Mouse (Mus musculus): ENCODE data around the gene Wasl. TPM values are rescaled to one million over a fixed set of nuclear protein-coding genes. Genes with fewer than 3 reads are reported as not detected.
A peak's percentile ranks its signal among the peaks of the same experiment; 100 is the strongest.

Gene Wasl
- polyA plus RNA-seq, 2 experiments = 30.8 to 57.6 TPM

- no peak overlapping the region for H3K4me3 ChIP-seq (replicated peaks; ENCODE audit: low read length)
- 89% methylated on average over 3 of the region's 3 CpGs for WGBS
- no peak for DNase-seq (ENCODE audit: low spot score)
- no peak for ATAC-seq (ENCODE audit: low FRiP score, low read depth)
- no peak overlapping the region for H3K9ac ChIP-seq (ENCODE audit: low read depth, low read length, severe bottlenecking)
- no peaks in the 10 kb centered on the region for H3K4me1 ChIP-seq (ENCODE audit: control insufficient read depth, insufficient read depth, low read length)
- H3K4me2 ChIP-seq (replicated peaks; ENCODE audit: low read depth, low read length, severe bottlenecking) = no peak overlapping the region
- no peaks in the 10 kb centered on the region for H3K9me3 ChIP-seq (ENCODE audit: control insufficient read depth, low read length)
- no peak for TF ChIP-seq POLR2A (IDR thresholded peaks at IDR 0.05; ENCODE audit: borderline replicate concordance, extremely low read depth, insufficient read depth, insufficient read length)
- peaks cover 36% of the 10 kb centered on the region for H3K36me3 ChIP-seq (ENCODE audit: control insufficient read depth, insufficient read depth, low read length)
- no peaks in the 10 kb centered on the region for H3K27me3 ChIP-seq (ENCODE audit: control insufficient read depth, insufficient read depth, low read length)
- no peak overlapping the region for H3K27ac ChIP-seq (replicated peaks; ENCODE audit: low read depth, low read length)
Observed at GRCm38 (mm10) chr6:24634065-24634464, 30.7 kb downstream of the Wasl start.

GRCm38 (mm10) chr6:24632061-24632460 lies 32.7 kb downstream of the Wasl start:
- no peak for ATAC-seq (ENCODE audit: low FRiP score, low read depth)
- H3K27ac ChIP-seq (replicated peaks; ENCODE audit: low read depth, low read length) = no peak overlapping the region
- H3K36me3 ChIP-seq (ENCODE audit: control insufficient read depth, insufficient read depth, low read length) = peaks cover 34% of the 10 kb centered on the region
- DNase-seq (ENCODE audit: low spot score) = no peak
- no peaks in the 10 kb centered on the region for H3K9me3 ChIP-seq (ENCODE audit: control insufficient read depth, low read length)
- no peaks in the 10 kb centered on the region for H3K27me3 ChIP-seq (ENCODE audit: control insufficient read depth, insufficient read depth, low read length)
- no peak overlapping the region for H3K4me2 ChIP-seq (replicated peaks; ENCODE audit: low read depth, low read length, severe bottlenecking)
- no peak overlapping the region for H3K4me3 ChIP-seq (replicated peaks; ENCODE audit: low read length)
- 81% methylated on average over 4 of the region's 4 CpGs for WGBS
- H3K4me1 ChIP-seq (ENCODE audit: control insufficient read depth, insufficient read depth, low read length) = no peaks in the 10 kb centered on the region
- no peak overlapping the region for H3K9ac ChIP-seq (ENCODE audit: low read depth, low read length, severe bottlenecking)
- TF ChIP-seq POLR2A (IDR thresholded peaks at IDR 0.05; ENCODE audit: borderline replicate concordance, extremely low read depth, insufficient read depth, insufficient read length) = no peak

- no peak for TF ChIP-seq POLR2A (IDR thresholded peaks at IDR 0.05; ENCODE audit: borderline replicate concordance, extremely low read depth, insufficient read depth, insufficient read length)
- no peaks in the 10 kb centered on the region for H3K27me3 ChIP-seq (ENCODE audit: control insufficient read depth, insufficient read depth, low read length)
- peaks cover 26% of the 10 kb centered on the region for H3K36me3 ChIP-seq (ENCODE audit: control insufficient read depth, insufficient read depth, low read length)
- no peak overlapping the region for H3K4me2 ChIP-seq (replicated peaks; ENCODE audit: low read depth, low read length, severe bottlenecking)
- H3K9ac ChIP-seq (ENCODE audit: low read depth, low read length, severe bottlenecking) = no peak overlapping the region
- no peaks in the 10 kb centered on the region for H3K4me1 ChIP-seq (ENCODE audit: control insufficient read depth, insufficient read depth, low read length)
- WGBS = 85% methylated on average over 1 of the region's 1 CpGs
- DNase-seq (ENCODE audit: low spot score) (no peak), ATAC-seq (ENCODE audit: low FRiP score, low read depth) (no peak)
- H3K9me3 ChIP-seq (ENCODE audit: control insufficient read depth, low read length) = no peaks in the 10 kb centered on the region
- H3K27ac ChIP-seq (replicated peaks; ENCODE audit: low read depth, low read length) = no peak overlapping the region
- H3K4me3 ChIP-seq (replicated peaks; ENCODE audit: low read length) = no peak overlapping the region
Observed at GRCm38 (mm10) chr6:24628499-24628898, 36.3 kb downstream of the Wasl start.

- ATAC-seq (ENCODE audit: low FRiP score, low read depth) (no peak), DNase-seq (ENCODE audit: low spot score) (peak; percentile 90)
- Histone ChIP-seq H3K9me3 (ENCODE audit: control insufficient read depth, low read length) (no peaks in the 10 kb centered on the region), H3K36me3 (ENCODE audit: control insufficient read depth, insufficient read depth, low read length) (peaks cover 17% of the 10 kb centered on the region), H3K27ac (replicated peaks; ENCODE audit: low read depth, low read length) (no peak overlapping the region), H3K4me3 (replicated peaks; ENCODE audit: low read length) (no peak overlapping the region), H3K4me2 (replicated peaks; ENCODE audit: low read depth, low read length, severe bottlenecking) (no peak overlapping the region), H3K27me3 (ENCODE audit: control insufficient read depth, insufficient read depth, low read length) (no peaks in the 10 kb centered on the region), H3K4me1 (ENCODE audit: control insufficient read depth, insufficient read depth, low read length) (no peaks in the 10 kb centered on the region), H3K9ac (ENCODE audit: low read depth, low read length, severe bottlenecking) (no peak overlapping the region)
- WGBS = 70% methylated on average over 5 of the region's 5 CpGs
- no peak for TF ChIP-seq POLR2A (IDR thresholded peaks at IDR 0.05; ENCODE audit: borderline replicate concordance, extremely low read depth, insufficient read depth, insufficient read length)
Observed at GRCm38 (mm10) chr6:24627586-24628030, 37.2 kb downstream of the Wasl start.

GRCm38 (mm10) chr6:24622098-24622497 lies 42.7 kb downstream of the Wasl start:
- no peak for TF ChIP-seq POLR2A (IDR thresholded peaks at IDR 0.05; ENCODE audit: borderline replicate concordance, extremely low read depth, insufficient read depth, insufficient read length)
- DNase-seq (ENCODE audit: low spot score) (no peak), ATAC-seq (ENCODE audit: low FRiP score, low read depth) (no peak)
- Histone ChIP-seq H3K4me1 (ENCODE audit: control insufficient read depth, insufficient read depth, low read length) (no peaks in the 10 kb centered on the region), H3K9me3 (ENCODE audit: control insufficient read depth, low read length) (no peaks in the 10 kb centered on the region), H3K4me2 (replicated peaks; ENCODE audit: low read depth, low read length, severe bottlenecking) (no peak overlapping the region), H3K36me3 (ENCODE audit: control insufficient read depth, insufficient read depth, low read length) (peaks cover 39% of the 10 kb centered on the region), H3K9ac (ENCODE audit: low read depth, low read length, severe bottlenecking) (no peak overlapping the region), H3K27ac (replicated peaks; ENCODE audit: low read depth, low read length) (no peak overlapping the region), H3K27me3 (ENCODE audit: control insufficient read depth, insufficient read depth, low read length) (no peaks in the 10 kb centered on the region), H3K4me3 (replicated peaks; ENCODE audit: low read length) (no peak overlapping the region)
- WGBS = 90% methylated on average over 2 of the region's 2 CpGs

GRCm38 (mm10) chr6:24620936-24621335 lies 43.9 kb downstream of the Wasl start:
- WGBS = 82% methylated on average over 2 of the region's 2 CpGs
- no peak overlapping the region for H3K27ac ChIP-seq (replicated peaks; ENCODE audit: low read depth, low read length)
- no peaks in the 10 kb centered on the region for H3K9me3 ChIP-seq (ENCODE audit: control insufficient read depth, low read length)
- no peaks in the 10 kb centered on the region for H3K27me3 ChIP-seq (ENCODE audit: control insufficient read depth, insufficient read depth, low read length)
- peaks cover 44% of the 10 kb centered on the region for H3K36me3 ChIP-seq (ENCODE audit: control insufficient read depth, insufficient read depth, low read length)
- no peak overlapping the region for H3K4me2 ChIP-seq (replicated peaks; ENCODE audit: low read depth, low read length, severe bottlenecking)
- no peak overlapping the region for H3K9ac ChIP-seq (ENCODE audit: low read depth, low read length, severe bottlenecking)
- no peak for DNase-seq (ENCODE audit: low spot score)
- no peak for TF ChIP-seq POLR2A (IDR thresholded peaks at IDR 0.05; ENCODE audit: borderline replicate concordance, extremely low read depth, insufficient read depth, insufficient read length)
- no peaks in the 10 kb centered on the region for H3K4me1 ChIP-seq (ENCODE audit: control insufficient read depth, insufficient read depth, low read length)
- no peak for ATAC-seq (ENCODE audit: low FRiP score, low read depth)
- H3K4me3 ChIP-seq (replicated peaks; ENCODE audit: low read length) = no peak overlapping the region
